Mouse (Mus musculus): ENCODE results near the gene Gm49395. TPM values are rescaled to one million over a fixed set of nuclear protein-coding genes. Genes with fewer than 3 reads are reported as not detected.
A peak's percentile ranks its signal among the peaks of the same experiment; 100 is the strongest.

The Gm49395 gene
- total and polyA plus RNA-seq, 3 experiments = 0.30 to 0.69 TPM; not detected in 1

DNA sequence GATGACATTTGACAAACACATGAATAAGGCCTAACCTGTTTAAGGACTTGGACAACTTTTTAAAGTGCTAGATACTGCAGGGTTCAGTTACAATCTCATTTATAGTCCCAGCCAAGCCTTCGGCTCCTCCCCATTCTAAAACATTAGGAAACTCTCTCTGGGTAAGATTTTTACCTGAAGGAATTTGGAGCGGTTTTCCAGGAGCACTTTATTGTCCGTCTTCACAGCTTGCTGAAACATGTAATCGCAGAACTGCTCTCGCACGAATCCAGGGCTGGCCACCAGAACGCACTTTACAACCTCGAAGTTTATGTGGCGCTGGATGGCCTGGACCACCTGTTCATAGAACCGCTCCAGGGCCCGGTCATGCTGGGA lies 12.7 kb downstream of the Gm49395 start:
- TF ChIP-seq ELF1 (IDR thresholded peaks at IDR 0.05; ENCODE audit: low read depth, low read length) = no peak
- no peak for TF ChIP-seq MYC (IDR thresholded peaks at IDR 0.05; ENCODE audit: low read depth, low read length)
- peak; percentile 16; the same call in 1 of the 2 replicates for TF ChIP-seq SIN3A (IDR thresholded peaks at IDR 0.05; ENCODE audit: low read length)
- no peak for TF ChIP-seq MAZ (IDR thresholded peaks at IDR 0.05; ENCODE audit: low read depth, low read length)
- no peak for TF ChIP-seq RCOR1 (conservative IDR thresholded peaks at IDR 0.05; ENCODE audit: low read depth, low read length)
- no peak for TF ChIP-seq POLR2A (IDR thresholded peaks at IDR 0.05; ENCODE audit: low read depth, low read length)
- no peak for TF ChIP-seq ZKSCAN1 (IDR thresholded peaks at IDR 0.05; ENCODE audit: borderline replicate concordance, low read depth, low read length)
- TF ChIP-seq MAX (IDR thresholded peaks at IDR 0.05; ENCODE audit: low read length) = 0 out of 2 replicates have a peak, but pooled peaks have one; percentile 11
- no peak for TF ChIP-seq NELFE (IDR thresholded peaks at IDR 0.05; ENCODE audit: low read depth, low read length)
- no peak for TF ChIP-seq POLR2AphosphoS2 (IDR thresholded peaks at IDR 0.05; ENCODE audit: low read depth, low read length)
- no peak for TF ChIP-seq ZC3H11A (IDR thresholded peaks at IDR 0.05; ENCODE audit: low read depth, low read length)
- no peak for TF ChIP-seq GABPA (IDR thresholded peaks at IDR 0.05; ENCODE audit: insufficient replicate concordance, low read depth, low read length)
- TF ChIP-seq MAFK (IDR thresholded peaks at IDR 0.05; ENCODE audit: insufficient replicate concordance, low read length) = no peak
- TF ChIP-seq SMC3 (IDR thresholded peaks at IDR 0.05; ENCODE audit: low read depth, low read length) = no peak
- TF ChIP-seq JUND (conservative IDR thresholded peaks at IDR 0.05; ENCODE audit: low read depth, low read length) = no peak
- TF ChIP-seq CHD1 (IDR thresholded peaks at IDR 0.05; ENCODE audit: low read depth, low read length) = peak; percentile 17; the same call in 1 of the 2 replicates
- no peak; the same call in 1 of the 2 replicates for TF ChIP-seq MXI1 (IDR thresholded peaks at IDR 0.05; ENCODE audit: low read depth, low read length)
- no peak for TF ChIP-seq BHLHE40 (IDR thresholded peaks at IDR 0.05; ENCODE audit: low read depth, low read length)
- no peak for TF ChIP-seq IRF4 (IDR thresholded peaks at IDR 0.05; ENCODE audit: low read depth, low read length)
- no peak for TF ChIP-seq JUN (IDR thresholded peaks at IDR 0.05; ENCODE audit: insufficient read depth, low read depth, low read length)
- DNase-seq (ENCODE audit: extremely low read depth) = no peak
- Histone ChIP-seq H3K27ac (ENCODE audit: insufficient read depth, low read depth) (no peak overlapping the region), H3K27me3 (replicated peaks) (no peaks in the 10 kb centered on the region), H3K9me3 (replicated peaks; ENCODE audit: low read length) (no peaks in the 10 kb centered on the region), H3K4me3 (replicated peaks in 1 of 3; ENCODE audit: low read depth in 2 of 3, low read length in 2 of 3, poor library complexity in 1 of 3) (peak overlapping the region; percentile 87 to 99 (median 88)), H3K4me1 (ENCODE audit: control insufficient read depth in 1 of 2, insufficient read depth in 2 of 2) (peaks cover 5 to 25% of the 10 kb centered on the region in 2 experiments; a peak in 3 of 4 replicates), H3K79me2 (replicated peaks; ENCODE audit: control insufficient read depth, extremely low read depth, insufficient read depth, poor library complexity, severe bottlenecking) (peaks cover 16% of the 10 kb centered on the region), H3K36me3 (replicated peaks in 1 of 2; ENCODE audit: control insufficient read depth in 1 of 2, insufficient read depth in 1 of 2, low read length in 1 of 2) (peaks cover 10 to 27% of the 10 kb centered on the region in 2 experiments), H3K4me2 (ENCODE audit: insufficient read depth, low read depth, poor library complexity, severe bottlenecking) (peak overlapping the region; percentile 64), H3K9ac (ENCODE audit: insufficient read depth, low read depth) (peak overlapping the region; percentile 93)
- in situ Hi-C loops (cut with MboI; ENCODE audit: low pct_ligation_motif_present, low pct_unique_long_range_greater_than_20kb, low sequenced_read_pairs) = no loop called here
- dilution Hi-C loops (cut with MboI; ENCODE audit: extremely low pct_ligation_motif_present, extremely low pct_unique_long_range_greater_than_20kb, low sequenced_read_pairs) = no loop called here

DNA sequence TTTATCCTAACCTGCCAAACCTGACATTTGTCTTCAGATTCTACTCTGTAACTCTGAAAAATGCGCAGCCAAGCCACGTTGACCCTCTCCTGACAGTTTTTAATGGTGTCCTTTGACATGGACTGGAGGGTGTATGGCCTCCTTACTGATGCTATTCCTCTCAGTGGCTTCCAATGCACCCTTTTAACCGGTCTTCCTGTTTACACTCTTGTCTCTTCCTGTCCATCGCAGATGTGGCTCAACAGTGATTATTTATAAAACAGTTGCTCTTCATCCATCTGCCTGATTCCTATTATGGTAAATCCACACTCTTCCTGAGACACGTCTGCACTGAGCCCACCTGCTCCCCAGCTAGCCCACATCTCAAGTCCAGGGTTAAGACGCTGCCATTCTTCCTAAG lies 15.7 kb downstream of the Gm49395 start:
- H3K9ac ChIP-seq (ENCODE audit: insufficient read depth, low read depth) = no peak overlapping the region
- H3K4me2 ChIP-seq (ENCODE audit: insufficient read depth, low read depth, poor library complexity, severe bottlenecking) = no peak overlapping the region
- peaks cover 16% of the 10 kb centered on the region for H3K79me2 ChIP-seq (replicated peaks; ENCODE audit: control insufficient read depth, extremely low read depth, insufficient read depth, poor library complexity, severe bottlenecking)
- peaks cover 5 to 24% of the 10 kb centered on the region in 2 experiments; a peak in 3 of 4 replicates for H3K4me1 ChIP-seq (ENCODE audit: control insufficient read depth in 1 of 2, insufficient read depth in 2 of 2)
- no peak overlapping the region for H3K27ac ChIP-seq (ENCODE audit: insufficient read depth, low read depth)
- no peaks in the 10 kb centered on the region for H3K9me3 ChIP-seq (replicated peaks; ENCODE audit: low read length)
- no peak for DNase-seq (ENCODE audit: extremely low read depth)
- TF ChIP-seq JUND (conservative IDR thresholded peaks at IDR 0.05; ENCODE audit: low read depth, low read length) = no peak
- TF ChIP-seq ETS1 (conservative IDR thresholded peaks at IDR 0.05; ENCODE audit: low read depth, low read length) = no peak
- TF ChIP-seq GABPA (IDR thresholded peaks at IDR 0.05; ENCODE audit: insufficient replicate concordance, low read depth, low read length) = no peak
- TF ChIP-seq MAFK (IDR thresholded peaks at IDR 0.05; ENCODE audit: insufficient replicate concordance, low read length) = no peak
- no peak for TF ChIP-seq POLR2A (IDR thresholded peaks at IDR 0.05; ENCODE audit: low read depth, low read length)
- no peak for TF ChIP-seq MEF2A (IDR thresholded peaks at IDR 0.05; ENCODE audit: borderline replicate concordance, low read depth, low read length)
- no peak for TF ChIP-seq JUN (IDR thresholded peaks at IDR 0.05; ENCODE audit: insufficient read depth, low read depth, low read length)
- TF ChIP-seq USF1 (IDR thresholded peaks at IDR 0.05; ENCODE audit: low read depth, low read length) = no peak
- no peak for TF ChIP-seq CHD2 (IDR thresholded peaks at IDR 0.05; ENCODE audit: low read length)
- peaks cover 10 to 30% of the 10 kb centered on the region in 2 experiments for H3K36me3 ChIP-seq (replicated peaks in 1 of 2; ENCODE audit: control insufficient read depth in 1 of 2, insufficient read depth in 1 of 2, low read length in 1 of 2)
- no peaks in the 10 kb centered on the region for H3K27me3 ChIP-seq (replicated peaks)
- in situ Hi-C loops (cut with MboI; ENCODE audit: low pct_ligation_motif_present, low pct_unique_long_range_greater_than_20kb, low sequenced_read_pairs) = no loop called here
- no peak overlapping the region for H3K4me3 ChIP-seq (replicated peaks in 1 of 3; ENCODE audit: low read depth in 2 of 3, low read length in 2 of 3, poor library complexity in 1 of 3)
- dilution Hi-C loops (cut with MboI; ENCODE audit: extremely low pct_ligation_motif_present, extremely low pct_unique_long_range_greater_than_20kb, low sequenced_read_pairs) = no loop called here
